Mouse (Mus musculus): Measurements from ENCODE around the gene Gm973. TPM values are rescaled to one million over a fixed set of nuclear protein-coding genes. Genes with fewer than 3 reads are reported as not detected.

The Gm973 gene
- polyA plus RNA-seq, 1 experiment, result not detected

DNA sequence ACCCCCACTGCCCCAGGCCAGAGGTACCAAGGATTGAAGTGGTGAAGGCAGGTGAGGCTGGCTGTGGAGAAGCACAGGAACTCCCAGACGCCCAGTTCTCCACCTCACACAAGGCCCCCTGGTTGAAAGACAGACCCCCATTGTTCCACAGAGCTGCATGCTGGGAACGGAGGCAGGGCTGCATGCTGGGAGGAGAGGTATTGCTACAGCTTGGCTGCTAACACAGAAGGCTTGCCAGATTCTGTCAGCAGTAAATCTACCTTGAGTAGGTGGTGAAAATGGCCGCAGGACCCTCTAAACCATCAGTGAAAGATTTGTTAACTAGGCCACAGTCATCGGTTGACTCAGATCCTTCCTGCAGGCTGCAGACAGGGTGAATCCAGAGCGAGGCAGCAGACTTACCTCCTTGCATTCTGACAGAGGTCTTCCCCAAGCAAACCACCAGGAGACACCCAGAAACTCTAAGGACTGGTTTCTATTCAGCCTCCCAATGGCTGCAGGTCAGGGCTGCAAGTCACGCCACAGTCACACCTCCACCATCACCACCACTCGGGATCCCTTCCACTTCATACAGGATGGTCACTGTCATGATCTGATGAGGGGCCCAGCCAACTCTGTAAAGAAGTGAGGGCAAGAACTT, 33.1 kb downstream of the Gm973 start:
- no peak for TF ChIP-seq TAL1 (IDR thresholded peaks at IDR 0.05; ENCODE audit: low read length)
- no peak for TF ChIP-seq GATA1 (IDR thresholded peaks at IDR 0.05; ENCODE audit: low read length)
- H3K27me3 ChIP-seq (ENCODE audit: control insufficient read depth), result no peaks in the 10 kb centered on the region
- no peaks in the 10 kb centered on the region for H3K9me3 ChIP-seq (ENCODE audit: control insufficient read depth, low read length)
- no peaks in the 10 kb centered on the region for H3K4me1 ChIP-seq (ENCODE audit: control insufficient read depth)
- no peak overlapping the region for H3K4me3 ChIP-seq (replicated peaks)
- no peaks in the 10 kb centered on the region for H3K36me3 ChIP-seq (ENCODE audit: control insufficient read depth)

DNA sequence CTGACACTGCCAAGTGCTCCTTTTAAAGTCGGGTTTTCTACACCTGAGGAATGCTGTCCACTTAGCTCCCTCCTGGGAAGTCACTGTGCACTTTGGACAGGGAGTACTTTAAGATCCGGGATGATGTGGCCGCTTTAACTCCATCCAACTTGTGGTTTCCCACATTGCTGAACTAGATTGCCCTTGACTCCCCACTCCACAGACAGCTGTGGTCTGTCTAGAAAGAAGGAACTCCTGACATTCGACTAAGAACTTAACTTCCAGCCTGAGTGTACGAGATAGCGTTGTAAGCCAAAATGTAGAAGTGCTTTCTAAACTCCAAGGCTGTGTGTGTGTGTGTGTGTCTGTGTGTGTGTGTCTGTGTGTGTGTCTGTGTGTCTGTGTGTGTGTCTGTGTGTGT, 34.2 kb downstream of the Gm973 start:
- H3K4me1 ChIP-seq (ENCODE audit: control insufficient read depth), result peaks cover 5% of the 10 kb centered on the region
- H3K27me3 ChIP-seq (ENCODE audit: control insufficient read depth), result no peaks in the 10 kb centered on the region
- no peaks in the 10 kb centered on the region for H3K9me3 ChIP-seq (ENCODE audit: control insufficient read depth, low read length)
- no peak overlapping the region for H3K4me3 ChIP-seq (replicated peaks)
- no peaks in the 10 kb centered on the region for H3K36me3 ChIP-seq (ENCODE audit: control insufficient read depth)
- TF ChIP-seq TAL1 (IDR thresholded peaks at IDR 0.05; ENCODE audit: low read length) (no peak), GATA1 (IDR thresholded peaks at IDR 0.05; ENCODE audit: low read length) (no peak)

DNA sequence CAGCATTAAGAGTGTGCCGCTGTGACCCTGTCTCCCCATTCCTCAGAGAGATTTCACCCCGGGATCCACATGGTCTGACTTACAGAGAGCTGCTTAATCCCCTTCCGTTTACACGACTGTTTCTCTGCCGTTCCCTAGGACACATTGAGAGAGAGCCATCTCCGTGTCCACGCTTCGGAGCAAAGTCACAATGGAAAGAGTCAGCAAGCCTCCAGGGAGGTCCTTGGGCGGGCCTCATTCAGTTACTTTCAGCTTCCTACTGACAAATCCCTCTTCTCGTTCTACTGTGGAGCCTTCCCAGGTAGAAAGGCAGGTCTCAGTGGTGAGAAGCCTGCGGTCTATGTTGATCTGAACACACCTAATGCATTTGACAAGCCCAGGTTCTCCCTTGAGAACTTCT, 34.9 kb downstream of the Gm973 start:
- no peaks in the 10 kb centered on the region for H3K36me3 ChIP-seq (ENCODE audit: control insufficient read depth)
- H3K4me1 ChIP-seq (ENCODE audit: control insufficient read depth), result peaks cover 9% of the 10 kb centered on the region
- no peaks in the 10 kb centered on the region for H3K9me3 ChIP-seq (ENCODE audit: control insufficient read depth, low read length)
- TF ChIP-seq TAL1 (IDR thresholded peaks at IDR 0.05; ENCODE audit: low read length) (no peak), GATA1 (IDR thresholded peaks at IDR 0.05; ENCODE audit: low read length) (no peak)
- H3K27me3 ChIP-seq (ENCODE audit: control insufficient read depth), result no peaks in the 10 kb centered on the region
- no peak overlapping the region for H3K4me3 ChIP-seq (replicated peaks)

GRCm38 (mm10) chr1:59553708-59554107, 37.6 kb downstream of the Gm973 start:
- TF ChIP-seq TAL1 (IDR thresholded peaks at IDR 0.05; ENCODE audit: low read length), result no peak
- no peak for TF ChIP-seq GATA1 (IDR thresholded peaks at IDR 0.05; ENCODE audit: low read length)
- no peak overlapping the region for H3K4me3 ChIP-seq (replicated peaks)
- H3K9me3 ChIP-seq (ENCODE audit: control insufficient read depth, low read length), result no peaks in the 10 kb centered on the region
- no peaks in the 10 kb centered on the region for H3K27me3 ChIP-seq (ENCODE audit: control insufficient read depth)
- no peaks in the 10 kb centered on the region for H3K36me3 ChIP-seq (ENCODE audit: control insufficient read depth)
- H3K4me1 ChIP-seq (ENCODE audit: control insufficient read depth), result peaks cover 9% of the 10 kb centered on the region

DNA sequence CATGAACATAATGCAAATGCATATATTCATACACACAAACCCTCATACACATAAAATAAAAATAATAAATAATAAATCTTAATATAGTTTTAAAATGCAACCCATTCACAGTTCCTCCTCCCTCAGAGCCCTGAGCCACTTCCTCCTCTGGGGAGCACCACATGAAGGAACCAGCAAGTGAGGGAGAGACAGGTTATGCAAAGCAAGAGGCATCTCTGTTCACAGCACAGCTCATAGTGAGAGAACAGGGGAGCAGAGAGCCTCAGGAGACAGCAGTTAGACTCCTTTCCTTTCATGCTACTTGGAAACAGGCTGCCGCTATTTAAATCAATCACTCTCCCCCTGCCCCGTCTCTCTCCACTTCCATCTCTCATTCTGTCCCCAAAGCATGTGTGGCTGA, 47.5 kb downstream of the Gm973 start:
- Histone ChIP-seq H3K4me3 (replicated peaks) (no peak overlapping the region), H3K9me3 (ENCODE audit: control insufficient read depth, low read length) (peaks cover 6% of the 10 kb centered on the region), H3K27me3 (ENCODE audit: control insufficient read depth) (no peaks in the 10 kb centered on the region), H3K36me3 (ENCODE audit: control insufficient read depth) (no peaks in the 10 kb centered on the region), H3K4me1 (ENCODE audit: control insufficient read depth) (no peaks in the 10 kb centered on the region)
- TF ChIP-seq TAL1 (IDR thresholded peaks at IDR 0.05; ENCODE audit: low read length) (no peak), GATA1 (IDR thresholded peaks at IDR 0.05; ENCODE audit: low read length) (no peak)

GRCm38 (mm10) chr1:59565804-59566203, 49.7 kb downstream of the Gm973 start:
- no peak overlapping the region for H3K4me3 ChIP-seq (replicated peaks)
- no peaks in the 10 kb centered on the region for H3K4me1 ChIP-seq (ENCODE audit: control insufficient read depth)
- TF ChIP-seq GATA1 (IDR thresholded peaks at IDR 0.05; ENCODE audit: low read length), result no peak
- TF ChIP-seq TAL1 (IDR thresholded peaks at IDR 0.05; ENCODE audit: low read length), result no peak
- peaks cover 6% of the 10 kb centered on the region for H3K9me3 ChIP-seq (ENCODE audit: control insufficient read depth, low read length)
- no peaks in the 10 kb centered on the region for H3K36me3 ChIP-seq (ENCODE audit: control insufficient read depth)
- H3K27me3 ChIP-seq (ENCODE audit: control insufficient read depth), result no peaks in the 10 kb centered on the region

DNA sequence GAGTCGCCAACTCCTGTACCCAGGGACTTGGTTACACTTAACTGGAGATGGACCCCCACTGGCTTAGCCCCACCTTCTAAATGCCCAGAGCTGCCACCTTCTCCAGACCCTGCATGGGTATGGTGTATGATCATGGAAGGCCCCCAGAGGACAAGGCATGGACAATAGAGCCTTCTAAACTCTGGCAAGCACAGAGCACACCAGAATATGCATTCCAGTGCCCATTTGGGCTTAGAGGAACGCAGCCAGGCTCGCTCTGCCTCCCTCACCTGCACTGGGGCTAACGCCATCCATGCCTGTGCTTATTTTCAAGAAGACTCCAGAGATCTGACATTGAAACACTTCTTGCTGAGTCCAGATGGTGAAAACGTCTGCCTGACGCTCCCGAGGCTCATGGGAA, 50.2 kb downstream of the Gm973 start:
- Histone ChIP-seq H3K9me3 (ENCODE audit: control insufficient read depth, low read length) (peaks cover 6% of the 10 kb centered on the region), H3K4me3 (replicated peaks) (no peak overlapping the region), H3K4me1 (ENCODE audit: control insufficient read depth) (no peaks in the 10 kb centered on the region), H3K36me3 (ENCODE audit: control insufficient read depth) (no peaks in the 10 kb centered on the region), H3K27me3 (ENCODE audit: control insufficient read depth) (no peaks in the 10 kb centered on the region)
- TF ChIP-seq GATA1 (IDR thresholded peaks at IDR 0.05; ENCODE audit: low read length) (no peak), TAL1 (IDR thresholded peaks at IDR 0.05; ENCODE audit: low read length) (no peak)

DNA sequence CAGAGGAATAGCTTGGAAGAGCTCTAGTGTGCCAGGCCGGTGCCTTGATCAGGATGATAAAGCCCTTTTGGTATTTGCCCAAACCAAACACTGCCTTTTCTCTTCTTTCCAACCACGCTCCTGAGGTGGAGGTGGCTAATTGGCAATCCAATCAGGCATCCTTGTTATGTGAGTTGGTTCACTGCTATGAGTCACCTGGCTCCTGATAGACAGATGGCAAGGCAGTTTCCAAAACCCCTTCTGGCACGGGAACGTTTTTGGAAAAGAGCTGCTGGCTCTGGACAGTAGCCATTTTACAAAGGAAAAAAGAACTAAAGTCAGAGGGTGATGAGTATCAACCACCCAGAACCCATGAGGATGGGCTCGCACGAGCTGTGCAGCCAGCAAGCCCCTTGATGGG, 50.9 kb downstream of the Gm973 start:
- TF ChIP-seq GATA1 (IDR thresholded peaks at IDR 0.05; ENCODE audit: low read length) (no peak), TAL1 (IDR thresholded peaks at IDR 0.05; ENCODE audit: low read length) (no peak)
- Histone ChIP-seq H3K9me3 (ENCODE audit: control insufficient read depth, low read length) (peaks cover 6% of the 10 kb centered on the region), H3K4me3 (replicated peaks) (no peak overlapping the region), H3K27me3 (ENCODE audit: control insufficient read depth) (no peaks in the 10 kb centered on the region), H3K4me1 (ENCODE audit: control insufficient read depth) (no peaks in the 10 kb centered on the region), H3K36me3 (ENCODE audit: control insufficient read depth) (no peaks in the 10 kb centered on the region)

- no peaks in the 10 kb centered on the region for H3K36me3 ChIP-seq (ENCODE audit: control insufficient read depth)
- no peak for TF ChIP-seq GATA1 (IDR thresholded peaks at IDR 0.05; ENCODE audit: low read length)
- no peak for TF ChIP-seq TAL1 (IDR thresholded peaks at IDR 0.05; ENCODE audit: low read length)
Observed at GRCm38 (mm10) chr1:59567521-59567920, 51.5 kb downstream of the Gm973 start.

DNA sequence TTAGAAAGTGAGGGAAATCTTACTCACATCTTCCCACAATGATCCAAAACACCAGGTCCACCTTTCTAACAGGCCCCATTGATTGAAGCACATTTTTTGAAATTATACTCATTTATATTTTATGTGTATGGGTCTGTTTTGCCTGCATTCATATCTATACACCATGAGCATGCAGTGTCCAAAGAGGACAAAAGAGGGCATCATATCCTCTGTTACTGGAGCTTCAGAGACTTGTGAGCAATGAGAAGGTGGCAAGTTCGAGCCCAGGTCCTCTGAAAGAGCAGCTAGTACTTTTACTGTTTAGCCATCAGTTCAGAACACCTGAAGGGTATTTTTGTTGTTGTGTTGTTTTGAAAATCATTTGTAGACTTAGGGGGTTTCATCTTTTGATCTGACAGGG, 52.2 kb downstream of the Gm973 start:
- Histone ChIP-seq H3K4me1 (ENCODE audit: control insufficient read depth) (no peaks in the 10 kb centered on the region), H3K9me3 (ENCODE audit: control insufficient read depth, low read length) (peaks cover under 1% of the 10 kb centered on the region), H3K36me3 (ENCODE audit: control insufficient read depth) (no peaks in the 10 kb centered on the region), H3K4me3 (replicated peaks) (no peak overlapping the region), H3K27me3 (ENCODE audit: control insufficient read depth) (no peaks in the 10 kb centered on the region)
- no peak for TF ChIP-seq GATA1 (IDR thresholded peaks at IDR 0.05; ENCODE audit: low read length)
- TF ChIP-seq TAL1 (IDR thresholded peaks at IDR 0.05; ENCODE audit: low read length), result no peak

More at GRCm38 (mm10) chr1:59567521-59567920, 51.5 kb downstream of the Gm973 start:
- Histone ChIP-seq H3K9me3 (ENCODE audit: control insufficient read depth, low read length) (peaks cover 6% of the 10 kb centered on the region), H3K4me3 (replicated peaks) (no peak overlapping the region), H3K4me1 (ENCODE audit: control insufficient read depth) (no peaks in the 10 kb centered on the region), H3K27me3 (ENCODE audit: control insufficient read depth) (no peaks in the 10 kb centered on the region)
